Mouse (Mus musculus): ENCODE measurements around the gene Pcsk5. TPM values are rescaled to one million over a fixed set of nuclear protein-coding genes. Genes with fewer than 3 reads are reported as not detected.

The Pcsk5 gene
- total and polyA plus RNA-seq, 2 experiments, result 4.2 to 9.9 TPM

GRCm38 (mm10) chr19:17856741-17857140 is 19.3 kb upstream of the Pcsk5 start:
- no peak overlapping the region for H3K27ac ChIP-seq (replicated peaks; ENCODE audit: insufficient read depth, low read depth, low read length)
- no peak overlapping the region for H3K9ac ChIP-seq (ENCODE audit: low read depth, low read length)
- H3K79me2 ChIP-seq (ENCODE audit: control insufficient read depth, insufficient read depth, low read length), result no peaks in the 10 kb centered on the region
- DNase-seq (ENCODE audit: extremely low read depth, low read depth, low spot score), result no peak
- WGBS, result 54% methylated on average over 3 of the region's 3 CpGs
- H3K4me3 ChIP-seq (ENCODE audit: insufficient read depth, low read depth, low read length), result no peak overlapping the region
- H3K36me3 ChIP-seq (ENCODE audit: control insufficient read depth, insufficient read depth, low read length), result no peaks in the 10 kb centered on the region
- no peaks in the 10 kb centered on the region for H3K27me3 ChIP-seq (ENCODE audit: control insufficient read depth, insufficient read depth, low read length)
- H3K4me1 ChIP-seq (ENCODE audit: control insufficient read depth, insufficient read depth, low read length), result no peaks in the 10 kb centered on the region
- TF ChIP-seq POLR2A (IDR thresholded peaks at IDR 0.05; ENCODE audit: extremely low read depth, insufficient read depth, low read length), result no peak
- 0 out of 2 replicates have a peak, but pooled peaks have one; percentile 6 for TF ChIP-seq CTCF (IDR thresholded peaks at IDR 0.05; ENCODE audit: low read depth, low read length)

- no peak overlapping the region for H3K9ac ChIP-seq (ENCODE audit: low read depth, low read length)
- no peaks in the 10 kb centered on the region for H3K4me1 ChIP-seq (ENCODE audit: control insufficient read depth, insufficient read depth, low read length)
- no peaks in the 10 kb centered on the region for H3K27me3 ChIP-seq (ENCODE audit: control insufficient read depth, insufficient read depth, low read length)
- no peaks in the 10 kb centered on the region for H3K79me2 ChIP-seq (ENCODE audit: control insufficient read depth, insufficient read depth, low read length)
- no peak for DNase-seq (ENCODE audit: extremely low read depth, low read depth, low spot score)
- TF ChIP-seq POLR2A (IDR thresholded peaks at IDR 0.05; ENCODE audit: extremely low read depth, insufficient read depth, low read length) (no peak), CTCF (IDR thresholded peaks at IDR 0.05; ENCODE audit: low read depth, low read length) (no peak)
- 50% methylated on average over 2 of the region's 2 CpGs for WGBS
- no peak overlapping the region for H3K27ac ChIP-seq (replicated peaks; ENCODE audit: insufficient read depth, low read depth, low read length)
- H3K36me3 ChIP-seq (ENCODE audit: control insufficient read depth, insufficient read depth, low read length), result no peaks in the 10 kb centered on the region
- H3K4me3 ChIP-seq (ENCODE audit: insufficient read depth, low read depth, low read length), result no peak overlapping the region
These were observed 11.0 kb upstream of the Pcsk5 start for GRCm38 (mm10) chr19:17848417-17848816.

- H3K27ac ChIP-seq (replicated peaks; ENCODE audit: insufficient read depth, low read depth, low read length), result no peak overlapping the region
- no peak overlapping the region for H3K4me3 ChIP-seq (ENCODE audit: insufficient read depth, low read depth, low read length)
- TF ChIP-seq POLR2A (IDR thresholded peaks at IDR 0.05; ENCODE audit: extremely low read depth, insufficient read depth, low read length) (no peak), CTCF (IDR thresholded peaks at IDR 0.05; ENCODE audit: low read depth, low read length) (no peak)
- WGBS, result 74% methylated on average over 5 of the region's 5 CpGs
- H3K79me2 ChIP-seq (ENCODE audit: control insufficient read depth, insufficient read depth, low read length), result no peaks in the 10 kb centered on the region
- DNase-seq (ENCODE audit: extremely low read depth, low read depth, low spot score), result no peak
- H3K27me3 ChIP-seq (ENCODE audit: control insufficient read depth, insufficient read depth, low read length), result no peaks in the 10 kb centered on the region
- no peaks in the 10 kb centered on the region for H3K36me3 ChIP-seq (ENCODE audit: control insufficient read depth, insufficient read depth, low read length)
- no peak overlapping the region for H3K9ac ChIP-seq (ENCODE audit: low read depth, low read length)
- H3K4me1 ChIP-seq (ENCODE audit: control insufficient read depth, insufficient read depth, low read length), result no peaks in the 10 kb centered on the region
These were observed 8.5 kb upstream of the Pcsk5 start for GRCm38 (mm10) chr19:17845967-17846366.

- H3K79me2 ChIP-seq (ENCODE audit: control insufficient read depth, insufficient read depth, low read length), result no peaks in the 10 kb centered on the region
- no peak for DNase-seq (ENCODE audit: extremely low read depth, low read depth, low spot score)
- no peaks in the 10 kb centered on the region for H3K4me1 ChIP-seq (ENCODE audit: control insufficient read depth, insufficient read depth, low read length)
- H3K27ac ChIP-seq (replicated peaks; ENCODE audit: insufficient read depth, low read depth, low read length), result no peak overlapping the region
- no peak overlapping the region for H3K4me3 ChIP-seq (ENCODE audit: insufficient read depth, low read depth, low read length)
- no peaks in the 10 kb centered on the region for H3K27me3 ChIP-seq (ENCODE audit: control insufficient read depth, insufficient read depth, low read length)
- WGBS, result 86% methylated on average over 2 of the region's 2 CpGs
- no peak for TF ChIP-seq POLR2A (IDR thresholded peaks at IDR 0.05; ENCODE audit: extremely low read depth, insufficient read depth, low read length)
- no peak for TF ChIP-seq CTCF (IDR thresholded peaks at IDR 0.05; ENCODE audit: low read depth, low read length)
- H3K36me3 ChIP-seq (ENCODE audit: control insufficient read depth, insufficient read depth, low read length), result no peaks in the 10 kb centered on the region
- H3K9ac ChIP-seq (ENCODE audit: low read depth, low read length), result no peak overlapping the region
These were observed 4.2 kb upstream of the Pcsk5 start for GRCm38 (mm10) chr19:17841586-17841985.

- DNase-seq (ENCODE audit: extremely low read depth, low read depth, low spot score), result no peak
- Histone ChIP-seq H3K9ac (ENCODE audit: low read depth, low read length) (no peak overlapping the region), H3K4me1 (ENCODE audit: control insufficient read depth, insufficient read depth, low read length) (no peaks in the 10 kb centered on the region), H3K79me2 (ENCODE audit: control insufficient read depth, insufficient read depth, low read length) (no peaks in the 10 kb centered on the region), H3K36me3 (ENCODE audit: control insufficient read depth, insufficient read depth, low read length) (no peaks in the 10 kb centered on the region), H3K27ac (replicated peaks; ENCODE audit: insufficient read depth, low read depth, low read length) (no peak overlapping the region), H3K4me3 (ENCODE audit: insufficient read depth, low read depth, low read length) (no peak overlapping the region), H3K27me3 (ENCODE audit: control insufficient read depth, insufficient read depth, low read length) (no peaks in the 10 kb centered on the region)
- 52% methylated on average over 1 of the region's 1 CpGs for WGBS
- no peak for TF ChIP-seq CTCF (IDR thresholded peaks at IDR 0.05; ENCODE audit: low read depth, low read length)
- no peak for TF ChIP-seq POLR2A (IDR thresholded peaks at IDR 0.05; ENCODE audit: extremely low read depth, insufficient read depth, low read length)
These were observed 2.4 kb upstream of the Pcsk5 start for GRCm38 (mm10) chr19:17839856-17840255.

GRCm38 (mm10) chr19:17836566-17837470 is 614 bp downstream of the Pcsk5 start:
- WGBS, result under 1% methylated on average over 71 of the region's 72 CpGs
- H3K27ac ChIP-seq (replicated peaks; ENCODE audit: insufficient read depth, low read depth, low read length), result peak overlapping the region; percentile 64
- H3K4me1 ChIP-seq (ENCODE audit: control insufficient read depth, insufficient read depth, low read length), result no peaks in the 10 kb centered on the region
- DNase-seq (ENCODE audit: extremely low read depth, low read depth, low spot score), result peak; percentile 73
- no peaks in the 10 kb centered on the region for H3K36me3 ChIP-seq (ENCODE audit: control insufficient read depth, insufficient read depth, low read length)
- H3K27me3 ChIP-seq (ENCODE audit: control insufficient read depth, insufficient read depth, low read length), result no peaks in the 10 kb centered on the region
- peaks cover 2% of the 10 kb centered on the region; the same call in 1 of the 2 replicates for H3K79me2 ChIP-seq (ENCODE audit: control insufficient read depth, insufficient read depth, low read length)
- H3K4me3 ChIP-seq (ENCODE audit: insufficient read depth, low read depth, low read length), result peak overlapping the region; percentile 66
- peak overlapping the region; percentile 87 for H3K9ac ChIP-seq (ENCODE audit: low read depth, low read length)
- TF ChIP-seq CTCF (IDR thresholded peaks at IDR 0.05; ENCODE audit: low read depth, low read length) (no peak), POLR2A (IDR thresholded peaks at IDR 0.05; ENCODE audit: extremely low read depth, insufficient read depth, low read length) (no peak)
